Mouse (Mus musculus) forebrain, embryonic 10.5 days (tissue): ENCODE results near the gene Cdca3. TPM values are rescaled to one million over a fixed set of nuclear protein-coding genes. Genes with fewer than 3 reads are reported as not detected.
"Not testable (repeated sequence)": the region's sequence is repeated elsewhere in the genome, so short reads cannot be mapped to it uniquely, and the experiment has no call there.

ENCODE experiments used
- DNase-seq: peaks from one replicate; pipeline ENCODE4 v3.0.0-alpha.2; 2017; ENCODE audit warnings: low spot score; ENCODE audit errors: extremely low spot score
- H3K27ac ChIP-seq: fragments of 300-500 bp; sonication (generic); 2 replicates; pipeline ENCODE4 v1.5.1; 2016; ENCODE audit warnings: mild to moderate bottlenecking
- H3K27me3 ChIP-seq: fragments of 300-500 bp; sonication (generic); 2 replicates; pipeline ENCODE4 v1.6.1; 2016; ENCODE audit warnings: mild to moderate bottlenecking; ENCODE audit not compliant: poor library complexity, severe bottlenecking
- H3K36me3 ChIP-seq: fragments of 300-500 bp; sonication (generic); replicated peaks from 2 replicates; pipeline ENCODE4 v1.6.1; 2016; ENCODE audit warnings: mild to moderate bottlenecking, moderate library complexity
- H3K4me1 ChIP-seq: fragments of 300-500 bp; sonication (generic); 2 replicates; pipeline ENCODE4 v1.6.1; 2016
- H3K4me3 ChIP-seq: fragments of 300-500 bp; sonication (generic); 2 replicates; pipeline ENCODE4 v1.5.1; 2016; ENCODE audit warnings: mild to moderate bottlenecking, moderate library complexity
- H3K9me3 ChIP-seq: fragments of 300-500 bp; sonication (generic); 2 replicates; pipeline ENCODE4 v1.6.1; 2016; ENCODE audit warnings: mild to moderate bottlenecking, moderate library complexity
- WGBS: fragments of 180-500 bp; shearing (Covaris S2); methylation state at CpG from one replicate; pipeline ENCODE4 v1.1.7; 2016; 5-methylcytosine and 5-hydroxymethylcytosine counted together
- polyA plus RNA-seq: library from polyadenylated mRNA; unstranded; fragments of >200 nt; fragmentation: Nextera tagmentation; extraction: Ambion mirVana; gene quantifications from 2 replicates; pipeline ENCODE4 v1.2.1, GENCODE M21; 2016

Gene Cdca3
- polyA plus RNA-seq, 1 experiment from 2014 or later: 298 TPM

DNA sequence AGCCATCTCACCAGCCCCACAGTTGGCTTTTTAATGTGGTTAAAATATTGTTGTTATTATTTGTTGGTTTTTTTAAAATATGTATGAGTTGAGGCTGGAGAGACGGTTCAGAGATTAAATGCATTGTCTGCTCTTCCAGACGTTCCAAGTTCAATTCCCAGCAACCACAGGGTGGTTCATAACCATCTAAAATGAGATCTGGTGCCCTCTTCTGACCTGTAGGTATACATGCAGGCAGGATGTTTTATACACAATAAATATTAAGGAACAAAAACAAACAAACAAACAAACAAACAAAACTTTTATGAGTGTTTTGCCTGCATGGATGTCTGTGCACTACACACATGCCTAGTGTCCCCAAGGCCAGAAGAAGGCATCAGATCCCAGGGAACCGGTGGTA, 26.3 kb upstream of the Cdca3 start:
- WGBS: 72% methylated on average over 3 of the region's 3 CpGs
- Histone ChIP-seq H3K4me1 (peaks cover 31% of the 10 kb centered on the region), H3K9me3 (peaks cover 3% of the 10 kb centered on the region; the same call in 1 of the 2 replicates), H3K27me3 (no peaks in the 10 kb centered on the region), H3K36me3 (no peaks in the 10 kb centered on the region), H3K27ac (no peak overlapping the region), H3K4me3 (no peak overlapping the region)
- DNase-seq: no peak

GRCm38 (mm10) chr6:124803691-124804090, 25.7 kb upstream of the Cdca3 start:
- H3K27me3 ChIP-seq, DNase-seq, H3K36me3 ChIP-seq, H3K27ac ChIP-seq, H3K4me3 ChIP-seq, H3K9me3 ChIP-seq: not testable (repeated sequence)
- WGBS: 93% methylated on average over 4 of the region's 4 CpGs
- H3K4me1 ChIP-seq: peaks cover 37% of the 10 kb centered on the region

DNA sequence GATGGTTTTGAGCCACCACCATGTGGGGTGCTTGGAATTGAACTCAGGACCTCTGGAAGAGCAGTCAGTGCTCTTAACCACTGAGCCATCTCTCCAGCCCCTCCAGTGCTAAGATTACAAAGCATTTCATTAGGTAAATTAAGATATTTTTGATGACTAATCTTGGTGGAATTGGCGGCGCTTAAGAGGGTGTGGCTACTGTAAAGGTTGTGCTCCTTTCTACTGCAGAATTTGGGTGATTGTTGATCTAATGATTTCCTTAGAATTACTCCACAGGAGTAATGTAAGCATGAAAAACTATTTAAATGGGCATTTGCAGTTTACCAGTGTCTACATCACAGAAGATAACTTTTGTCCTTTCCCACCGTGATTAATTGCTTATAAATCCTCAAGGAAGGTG, 25.0 kb upstream of the Cdca3 start:
- H3K4me3 ChIP-seq: no peak overlapping the region
- WGBS: 88% methylated on average over 3 of the region's 3 CpGs
- no peak for DNase-seq
- peaks cover 3% of the 10 kb centered on the region; the same call in 1 of the 2 replicates for H3K9me3 ChIP-seq
- H3K36me3 ChIP-seq: no peaks in the 10 kb centered on the region
- H3K27me3 ChIP-seq: no peaks in the 10 kb centered on the region
- 0 out of 2 replicates have a peak overlapping the region, but pooled peaks have one; percentile 88 for H3K27ac ChIP-seq
- peaks cover 44% of the 10 kb centered on the region for H3K4me1 ChIP-seq

DNA sequence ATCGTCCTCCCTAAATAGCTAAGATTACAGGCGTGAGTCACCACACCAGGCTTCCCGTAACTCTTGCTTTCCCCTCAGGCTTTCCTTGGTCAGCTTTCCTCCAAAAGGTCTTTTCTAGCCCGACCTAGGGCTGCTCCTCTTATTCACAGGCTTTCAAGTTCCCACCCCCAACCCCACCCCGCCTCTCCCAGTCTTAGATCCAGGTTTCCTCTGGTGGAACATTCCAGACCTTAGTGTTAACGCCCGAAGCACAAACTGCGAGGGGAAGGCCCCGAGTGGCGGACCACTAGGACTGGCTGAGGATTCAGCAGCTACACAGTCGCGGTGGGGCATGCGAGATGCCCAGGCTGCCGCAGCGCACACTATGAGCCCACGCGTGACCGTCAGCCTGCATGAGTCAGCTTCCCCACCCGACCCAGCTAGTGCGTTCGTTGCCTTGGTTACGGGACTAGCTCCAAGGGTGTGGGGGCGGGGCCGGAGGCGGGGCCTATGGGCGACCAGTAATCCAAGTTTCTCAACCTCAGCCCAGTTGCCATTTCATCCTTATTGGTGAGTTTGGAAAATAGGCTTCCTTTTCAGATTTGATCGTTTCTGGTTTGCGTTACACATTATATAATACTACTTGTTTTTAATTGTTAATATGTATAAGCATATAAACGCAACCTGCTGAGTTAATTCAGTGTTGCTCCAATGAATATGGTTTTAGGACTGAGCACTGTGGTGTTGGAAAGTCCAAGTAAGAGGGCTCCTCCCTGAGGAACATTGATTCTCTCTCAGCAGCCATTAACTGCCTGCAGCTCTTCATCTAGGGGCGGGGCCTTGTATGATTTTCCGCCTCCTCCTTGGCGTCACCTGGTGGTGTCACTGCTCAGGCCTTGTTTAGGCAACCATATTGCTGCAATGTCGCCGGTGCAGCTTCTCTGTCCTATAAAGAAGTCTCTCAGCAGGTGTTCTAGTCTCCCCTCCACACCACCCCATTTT, 23.7 kb upstream of the Cdca3 start:
- Histone ChIP-seq H3K4me1 (peaks cover 57% of the 10 kb centered on the region), H3K27ac (peak overlapping the region; percentile 88), H3K9me3 (peaks cover 3% of the 10 kb centered on the region; the same call in 1 of the 2 replicates), H3K36me3 (peaks cover 11% of the 10 kb centered on the region), H3K4me3 (peak overlapping the region; percentile 50), H3K27me3 (no peaks in the 10 kb centered on the region)
- DNase-seq: peak; percentile 94
- WGBS: 2% methylated on average over 34 of the region's 34 CpGs

- Histone ChIP-seq H3K9me3 (peaks cover 3% of the 10 kb centered on the region; the same call in 1 of the 2 replicates), H3K4me3 (peak overlapping the region; percentile 50), H3K27ac (peak overlapping the region; percentile 88), H3K36me3 (peaks cover 20% of the 10 kb centered on the region), H3K4me1 (peaks cover 65% of the 10 kb centered on the region), H3K27me3 (no peaks in the 10 kb centered on the region)
- DNase-seq: no peak
- WGBS: 74% methylated on average over 7 of the region's 7 CpGs
Observed at GRCm38 (mm10) chr6:124806446-124807140, 22.8 kb upstream of the Cdca3 start.

GRCm38 (mm10) chr6:124807366-124807765, 22.0 kb upstream of the Cdca3 start:
- Histone ChIP-seq H3K27me3 (no peaks in the 10 kb centered on the region), H3K9me3 (peaks cover 3% of the 10 kb centered on the region; the same call in 1 of the 2 replicates), H3K27ac (no peak overlapping the region), H3K4me3 (no peak overlapping the region), H3K36me3 (peaks cover 28% of the 10 kb centered on the region), H3K4me1 (peaks cover 72% of the 10 kb centered on the region)
- no peak for DNase-seq
- WGBS: 93% methylated on average over 4 of the region's 4 CpGs

- Histone ChIP-seq H3K4me3 (peak overlapping the region; percentile 56), H3K27me3 (no peaks in the 10 kb centered on the region), H3K4me1 (peaks cover 75% of the 10 kb centered on the region), H3K9me3 (peaks cover 3% of the 10 kb centered on the region; the same call in 1 of the 2 replicates), H3K36me3 (peaks cover 34% of the 10 kb centered on the region), H3K27ac (peak overlapping the region; percentile 83)
- DNase-seq: no peak
- 83% methylated on average over 6 of the region's 6 CpGs for WGBS
Observed at GRCm38 (mm10) chr6:124807986-124808357, 21.4 kb upstream of the Cdca3 start.

DNA sequence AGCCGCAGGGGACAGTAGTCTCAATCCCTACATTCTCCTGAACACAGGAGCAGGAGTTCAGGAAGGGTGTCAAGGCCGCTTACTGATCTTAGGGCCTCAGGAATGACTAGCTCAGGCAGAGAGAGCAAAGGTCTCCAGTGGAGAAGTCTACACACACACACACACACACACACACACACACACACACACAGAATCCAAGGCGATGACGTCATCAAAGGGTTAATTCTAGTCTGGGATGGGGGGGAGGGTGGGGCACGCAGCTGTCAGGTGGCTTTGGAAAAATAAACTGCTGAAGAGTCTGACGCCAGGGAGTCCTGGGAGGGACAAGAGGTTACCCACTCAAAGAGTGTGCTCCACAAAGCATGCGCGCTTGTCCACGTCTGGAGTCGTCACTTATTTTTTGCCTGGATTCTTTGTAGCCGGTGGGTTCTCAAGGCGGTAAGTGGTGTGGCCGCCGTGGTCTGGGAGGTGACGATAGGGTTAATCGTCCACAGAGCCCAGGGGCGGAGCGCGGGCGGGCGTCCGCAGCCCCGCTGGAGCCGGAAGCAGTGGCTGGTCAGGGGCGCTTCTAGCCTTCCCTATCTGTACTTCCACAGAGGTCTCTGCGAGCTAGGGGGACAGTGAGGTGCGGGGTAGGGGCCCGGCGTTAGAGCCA, 20.9 kb upstream of the Cdca3 start, which contains the start of gene Spsb2:
Gene Spsb2 (plus strand): TSS at position 304 of the 655 bp plus-strand sequence.
- peaks cover 35% of the 10 kb centered on the region for H3K36me3 ChIP-seq
- WGBS: 3% methylated on average over 29 of the region's 29 CpGs
- H3K4me1 ChIP-seq: peaks cover 80% of the 10 kb centered on the region
- peak within 1 kb of the TSS; percentile 56 for H3K4me3 ChIP-seq
- H3K27me3 ChIP-seq: no peaks in the 10 kb centered on the region
- peak within 1 kb of the TSS; percentile 83 for H3K27ac ChIP-seq
- DNase-seq: peak; percentile 83
- no peaks in the 10 kb centered on the region for H3K9me3 ChIP-seq

GRCm38 (mm10) chr6:124809052-124809774, 20.1 kb upstream of the Cdca3 start:
- Histone ChIP-seq H3K4me3 (peak overlapping the region; percentile 56), H3K27ac (peak overlapping the region; percentile 83), H3K4me1 (peaks cover 83% of the 10 kb centered on the region), H3K27me3 (no peaks in the 10 kb centered on the region), H3K9me3 (no peaks in the 10 kb centered on the region), H3K36me3 (peaks cover 35% of the 10 kb centered on the region)
- DNase-seq: peak; percentile 84
- under 1% methylated on average over 35 of the region's 35 CpGs for WGBS

DNA sequence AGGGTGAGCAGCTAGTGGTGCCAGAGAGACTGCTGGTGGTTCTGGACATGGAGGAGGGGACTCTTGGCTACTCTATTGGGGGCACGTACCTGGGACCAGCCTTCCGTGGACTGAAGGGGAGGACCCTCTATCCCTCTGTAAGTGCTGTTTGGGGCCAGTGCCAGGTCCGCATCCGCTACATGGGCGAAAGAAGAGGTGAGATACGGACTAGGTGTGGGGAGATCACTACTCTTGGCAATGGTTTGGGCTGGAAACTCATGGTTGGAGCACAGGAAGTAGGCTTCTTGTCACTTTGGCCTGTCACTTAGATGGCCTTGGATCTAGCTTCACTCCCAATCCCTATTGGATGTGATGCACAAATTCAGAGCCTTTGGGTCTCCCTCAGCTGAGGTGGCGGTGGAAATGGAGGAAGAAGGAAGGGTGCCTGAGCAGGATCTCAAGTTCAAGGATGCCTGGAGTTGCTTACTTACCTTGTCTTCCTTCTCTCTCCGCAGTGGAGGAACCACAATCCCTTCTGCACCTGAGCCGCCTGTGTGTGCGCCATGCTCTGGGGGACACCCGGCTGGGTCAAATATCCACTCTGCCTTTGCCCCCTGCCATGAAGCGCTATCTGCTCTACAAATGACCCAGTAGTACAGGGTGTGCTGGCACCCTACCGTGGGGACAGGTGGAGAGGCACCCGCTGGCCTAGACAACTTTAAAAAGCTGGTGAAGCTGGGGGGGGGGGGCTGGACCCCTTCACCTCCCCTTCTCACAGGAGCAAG, 19.4 kb upstream of the Cdca3 start:
- no peaks in the 10 kb centered on the region for H3K27me3 ChIP-seq
- peak overlapping the region; percentile 83 for H3K27ac ChIP-seq
- H3K36me3 ChIP-seq: peaks cover 41% of the 10 kb centered on the region
- DNase-seq: no peak
- peaks cover 88% of the 10 kb centered on the region for H3K4me1 ChIP-seq
- peak overlapping the region; percentile 56 for H3K4me3 ChIP-seq
- H3K9me3 ChIP-seq: no peaks in the 10 kb centered on the region
- 44% methylated on average over 14 of the region's 14 CpGs for WGBS

DNA sequence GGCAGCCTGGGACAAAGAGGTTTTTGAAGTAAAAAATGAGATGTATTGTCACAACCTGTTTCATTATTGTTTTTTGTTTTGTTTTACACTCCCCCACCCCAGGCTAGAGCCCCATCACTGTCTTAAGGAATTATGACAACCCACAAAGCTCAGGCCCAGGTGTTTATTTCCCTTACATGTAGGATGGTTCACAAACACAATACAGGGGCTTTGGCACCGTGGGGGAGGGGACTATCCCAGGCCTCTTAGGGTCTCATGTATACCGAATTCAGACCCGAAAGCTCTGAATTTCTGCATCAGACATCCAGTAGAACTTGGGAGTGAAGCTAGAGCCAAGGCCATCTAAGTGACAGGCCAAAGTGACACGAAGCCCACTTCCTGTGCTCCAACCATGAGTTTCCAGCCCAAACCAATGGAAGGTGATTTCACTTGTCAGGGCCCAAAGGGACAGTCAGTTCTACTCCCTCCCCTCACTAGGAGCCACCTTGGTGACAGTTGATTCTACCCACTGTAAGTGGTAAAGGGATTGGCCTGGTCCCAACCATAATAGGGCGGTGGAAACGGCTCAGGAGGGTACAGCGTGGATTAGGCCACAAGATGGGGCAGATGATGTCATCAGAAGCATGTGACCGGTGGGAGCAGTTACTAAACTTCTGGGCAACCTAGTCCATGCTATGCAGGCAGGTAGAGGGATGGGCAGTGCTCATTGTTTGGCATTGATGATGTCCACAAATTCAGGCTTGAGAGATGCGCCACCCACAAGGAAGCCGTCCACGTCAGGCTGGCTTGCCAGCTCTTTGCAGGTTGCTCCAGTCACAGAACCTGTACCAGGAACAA, 18.6 kb upstream of the Cdca3 start:
- H3K27ac ChIP-seq, DNase-seq, H3K9me3 ChIP-seq, H3K27me3 ChIP-seq: not testable (repeated sequence)
- 89% methylated on average over 11 of the region's 11 CpGs for WGBS
- Histone ChIP-seq H3K36me3 (peaks cover 50% of the 10 kb centered on the region), H3K4me1 (peaks cover 85% of the 10 kb centered on the region), H3K4me3 (peak overlapping the region; percentile 56; the same call in 1 of the 2 replicates)
